Mouse (Mus musculus) spleen, postnatal 14 days (tissue): Measurements from ENCODE around the gene Tmpo.

Experiments
- DNase-seq, 2 experiments: peaks; one replicate each; pipeline ENCODE4 v3.0.0; 2021 to 2022; ENCODE audit warnings: low spot score in 2 of 2

Tmpo gene

GRCm38 (mm10) chr10:91180761-91181460 lies at the start of gene Tmpo:
Tmpo (minus strand) TSS chr10:91181315.
- no peak for DNase-seq

- no peak for DNase-seq
Observed at GRCm38 (mm10) chr10:91230400-91230799, 49.3 kb upstream of the Tmpo start.

- no peak for DNase-seq
Observed at GRCm38 (mm10) chr10:91229518-91229961, 48.4 kb upstream of the Tmpo start.

GRCm38 (mm10) chr10:91228924-91229517 lies 47.9 kb upstream of the Tmpo start:
- DNase-seq = no peak

- DNase-seq = no peak
Observed at GRCm38 (mm10) chr10:91227034-91227433, 45.9 kb upstream of the Tmpo start.

GRCm38 (mm10) chr10:91222398-91223236 lies 41.5 kb upstream of the Tmpo start:
- DNase-seq = no peak

GRCm38 (mm10) chr10:91208899-91209667 lies 28.0 kb upstream of the Tmpo start:
- DNase-seq = no peak

- no peak for DNase-seq
Observed at GRCm38 (mm10) chr10:91208461-91208860, 27.3 kb upstream of the Tmpo start.

GRCm38 (mm10) chr10:91207275-91207674 lies 26.2 kb upstream of the Tmpo start:
- no peak for DNase-seq

GRCm38 (mm10) chr10:91205632-91206031 lies 24.5 kb upstream of the Tmpo start:
- DNase-seq = no peak

- no peak for DNase-seq
Observed at GRCm38 (mm10) chr10:91200581-91200980, 19.5 kb upstream of the Tmpo start.

- no peak for DNase-seq
Observed at GRCm38 (mm10) chr10:91199238-91199780, 18.2 kb upstream of the Tmpo start.

GRCm38 (mm10) chr10:91197704-91198103 lies 16.6 kb upstream of the Tmpo start:
- no peak for DNase-seq

- DNase-seq = no peak
Observed at GRCm38 (mm10) chr10:91196778-91197177, 15.7 kb upstream of the Tmpo start.

- no peak for DNase-seq
Observed at GRCm38 (mm10) chr10:91195680-91196079, 14.6 kb upstream of the Tmpo start.

GRCm38 (mm10) chr10:91195091-91195490 lies 14.0 kb upstream of the Tmpo start:
- no peak for DNase-seq

GRCm38 (mm10) chr10:91191851-91192250 lies 10.7 kb upstream of the Tmpo start:
- no peak for DNase-seq

- DNase-seq = no peak
Observed at GRCm38 (mm10) chr10:91189476-91189875, 8.4 kb upstream of the Tmpo start.

- no peak for DNase-seq
Observed at GRCm38 (mm10) chr10:91188684-91189287, 7.7 kb upstream of the Tmpo start.

- peak; percentile 38 to 69 for DNase-seq
Observed at GRCm38 (mm10) chr10:91187872-91188271, 6.8 kb upstream of the Tmpo start.

- no peak for DNase-seq
Observed at GRCm38 (mm10) chr10:91187349-91187748, 6.2 kb upstream of the Tmpo start.
